Mouse (Mus musculus): ENCODE data around the gene Mt4.

The Mt4 gene

GRCm38 (mm10) chr8:94136933-94137332 lies at the start of gene Mt4:
TSS of gene Mt4 (plus strand) at chr8:94137197.
- no peak for DNase-seq (ENCODE audit: low read depth, low spot score)

- no peak for DNase-seq (ENCODE audit: low read depth, low spot score)
These were observed 49.0 kb upstream of the Mt4 start for GRCm38 (mm10) chr8:94087964-94088363.

- DNase-seq (ENCODE audit: low read depth, low spot score): no peak
These were observed 47.3 kb upstream of the Mt4 start for GRCm38 (mm10) chr8:94089715-94090114.

- no peak for DNase-seq (ENCODE audit: low read depth, low spot score)
These were observed 44.1 kb upstream of the Mt4 start for GRCm38 (mm10) chr8:94092848-94093247.

GRCm38 (mm10) chr8:94094281-94094680 lies 42.7 kb upstream of the Mt4 start:
- no peak for DNase-seq (ENCODE audit: low read depth, low spot score)

GRCm38 (mm10) chr8:94098081-94098974 lies 38.7 kb upstream of the Mt4 start, which contains the start of gene Bbs2:
TSS of gene Bbs2 (minus strand) at chr8:94098928.
- DNase-seq (ENCODE audit: low read depth, low spot score): peak; percentile 99

- no peak for DNase-seq (ENCODE audit: low read depth, low spot score)
These were observed 38.0 kb upstream of the Mt4 start for GRCm38 (mm10) chr8:94098996-94099395.

- no peak for DNase-seq (ENCODE audit: low read depth, low spot score)
These were observed 32.9 kb upstream of the Mt4 start for GRCm38 (mm10) chr8:94104146-94104545.

GRCm38 (mm10) chr8:94107871-94108270 lies 29.1 kb upstream of the Mt4 start:
- DNase-seq (ENCODE audit: low read depth, low spot score): no peak

GRCm38 (mm10) chr8:94109396-94109795 lies 27.6 kb upstream of the Mt4 start:
- no peak for DNase-seq (ENCODE audit: low read depth, low spot score)

- DNase-seq (ENCODE audit: low read depth, low spot score): no peak
These were observed 27.2 kb upstream of the Mt4 start for GRCm38 (mm10) chr8:94109835-94110234.

- DNase-seq (ENCODE audit: low read depth, low spot score): no peak
These were observed 26.3 kb upstream of the Mt4 start for GRCm38 (mm10) chr8:94110526-94111177.

GRCm38 (mm10) chr8:94113435-94113834 lies 23.6 kb upstream of the Mt4 start:
- no peak for DNase-seq (ENCODE audit: low read depth, low spot score)

- DNase-seq (ENCODE audit: low read depth, low spot score): no peak
These were observed 23.0 kb upstream of the Mt4 start for GRCm38 (mm10) chr8:94113972-94114371.

GRCm38 (mm10) chr8:94118776-94119430 lies 18.1 kb upstream of the Mt4 start:
- DNase-seq (ENCODE audit: low read depth, low spot score): no peak

- no peak for DNase-seq (ENCODE audit: low read depth, low spot score)
These were observed 15.4 kb upstream of the Mt4 start for GRCm38 (mm10) chr8:94121625-94122024.

GRCm38 (mm10) chr8:94122711-94123468 lies 14.1 kb upstream of the Mt4 start:
- DNase-seq (ENCODE audit: low read depth, low spot score): no peak

- no peak for DNase-seq (ENCODE audit: low read depth, low spot score)
These were observed 9.3 kb upstream of the Mt4 start for GRCm38 (mm10) chr8:94127711-94128110.

- DNase-seq (ENCODE audit: low read depth, low spot score): no peak
These were observed 7.7 kb upstream of the Mt4 start for GRCm38 (mm10) chr8:94129133-94129789.

- no peak for DNase-seq (ENCODE audit: low read depth, low spot score)
These were observed 6.9 kb upstream of the Mt4 start for GRCm38 (mm10) chr8:94130126-94130525.

- DNase-seq (ENCODE audit: low read depth, low spot score): no peak
These were observed 4.9 kb upstream of the Mt4 start for GRCm38 (mm10) chr8:94132096-94132495.

Measured in telencephalon, adult 2 months (tissue).